Mouse (Mus musculus) adipocyte (in vitro differentiated cells): Measurements from ENCODE around the gene Birc6.
"Not testable (repeated sequence)": the region's sequence is repeated elsewhere in the genome, so short reads cannot be mapped to it uniquely, and the experiment has no call there.

Experiments
- DNase-seq: peaks from one replicate; pipeline ENCODE4 v3.0.0-alpha.2; 2016; ENCODE audit warnings: low spot score

The Birc6 gene

GRCm38 (mm10) chr17:74564151-74564550, 36.1 kb downstream of the Birc6 start:
- DNase-seq = no peak

DNA sequence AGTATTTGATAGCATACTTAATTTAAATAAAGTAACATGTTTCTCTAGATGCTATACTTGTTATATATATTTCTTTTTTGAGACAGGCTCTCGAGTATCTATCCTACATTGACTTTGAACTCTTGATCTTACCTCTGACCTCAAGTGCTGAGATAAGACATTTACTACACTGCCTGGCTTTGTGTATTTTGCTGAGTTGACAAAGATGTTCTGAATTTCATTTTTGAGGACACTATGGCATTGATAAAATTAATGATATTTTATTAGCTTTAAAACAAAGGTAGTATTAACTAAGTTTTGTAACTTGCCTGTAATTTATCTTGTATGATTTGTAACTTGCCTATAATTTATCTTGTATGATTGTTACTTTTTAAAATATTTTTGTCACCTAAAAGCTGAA, 41.1 kb downstream of the Birc6 start:
- DNase-seq = no peak

DNA sequence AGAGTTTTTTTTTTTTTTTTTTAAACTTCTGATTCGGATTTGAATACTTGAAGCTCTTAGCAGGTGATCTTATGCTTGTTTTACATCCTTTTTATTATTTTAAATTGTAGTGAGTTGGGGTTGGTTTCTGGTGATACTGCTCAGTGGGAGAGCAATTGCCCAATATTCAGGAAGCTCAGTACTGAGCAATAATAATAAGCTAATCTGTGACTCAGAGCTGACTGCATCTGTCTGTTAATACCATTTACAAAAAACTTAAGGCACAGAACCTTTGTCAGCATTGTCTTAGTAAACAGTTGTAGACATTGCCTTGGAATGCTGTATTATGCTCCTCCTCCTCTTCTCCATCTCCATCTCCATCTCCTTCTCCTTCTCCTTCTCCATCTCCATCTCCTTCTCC, 42.5 kb downstream of the Birc6 start:
- no peak for DNase-seq

- DNase-seq = no peak
These were observed 49.1 kb downstream of the Birc6 start for GRCm38 (mm10) chr17:74577173-74577572.

- DNase-seq = no peak
These were observed 51.5 kb downstream of the Birc6 start for GRCm38 (mm10) chr17:74579586-74579985.

- DNase-seq = peak; percentile 18
These were observed 52.6 kb downstream of the Birc6 start for GRCm38 (mm10) chr17:74580738-74581137.

DNA sequence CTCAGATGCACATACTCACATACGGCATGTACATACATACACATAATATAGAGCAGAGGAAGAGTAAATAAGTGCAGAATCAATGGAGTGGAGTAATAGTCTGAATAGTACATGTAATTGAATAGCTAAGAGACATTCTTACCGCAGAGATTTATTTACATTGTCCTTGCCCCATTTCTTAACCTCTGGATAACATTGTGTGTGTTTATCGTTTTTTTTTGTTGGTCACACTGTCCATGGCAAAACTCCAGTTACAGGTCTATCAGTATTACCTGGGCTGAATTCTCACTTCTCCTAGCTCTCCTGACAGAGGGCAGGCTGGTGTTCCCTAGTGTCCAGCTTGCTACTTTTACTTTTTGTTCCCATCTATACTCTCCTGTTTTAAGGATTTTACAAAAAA, 58.7 kb downstream of the Birc6 start:
- DNase-seq = no peak

DNA sequence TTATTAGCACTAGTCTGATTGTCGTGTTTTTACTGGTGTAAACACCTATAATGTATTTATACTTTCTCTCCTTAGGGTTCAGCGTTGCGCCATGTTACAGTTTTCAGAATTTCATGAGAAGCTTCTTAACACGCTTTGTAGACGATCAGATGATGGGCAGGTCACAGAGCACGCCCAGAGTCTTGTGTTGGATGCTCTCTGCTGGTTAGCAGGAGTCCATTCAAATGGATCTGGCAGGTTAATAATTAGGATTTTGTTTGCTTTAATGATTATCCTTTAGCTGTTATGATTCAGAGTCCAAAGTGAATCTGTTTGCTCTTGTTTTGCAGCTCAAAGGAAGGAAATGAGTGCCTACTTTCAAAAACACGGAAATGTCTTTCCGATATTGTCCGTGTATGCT, 70.8 kb downstream of the Birc6 start:
- DNase-seq = no peak

GRCm38 (mm10) chr17:74599396-74599795, 71.3 kb downstream of the Birc6 start:
- DNase-seq = no peak

DNA sequence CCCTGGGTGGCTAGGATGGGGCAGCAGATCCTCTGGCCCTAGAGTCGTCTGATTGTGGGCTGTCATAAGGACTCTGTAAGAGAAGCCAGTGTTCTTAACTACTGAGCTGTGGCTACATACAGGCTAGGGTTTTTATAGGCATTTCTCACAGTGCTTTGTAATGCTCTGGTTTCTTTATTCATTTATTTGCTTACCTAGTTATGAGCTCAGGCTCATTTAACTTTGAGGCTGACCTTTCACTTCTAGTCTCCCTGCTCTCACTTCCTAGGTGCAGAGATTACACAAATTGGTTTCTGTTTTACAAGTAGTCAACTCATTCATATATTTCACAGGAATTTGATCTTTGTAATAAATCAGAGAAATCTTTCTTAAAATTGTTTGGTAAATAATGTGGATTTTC, 73.1 kb downstream of the Birc6 start:
- no peak for DNase-seq

GRCm38 (mm10) chr17:74630798-74631197, 102.7 kb downstream of the Birc6 start:
- peak; percentile 63 for DNase-seq

DNA sequence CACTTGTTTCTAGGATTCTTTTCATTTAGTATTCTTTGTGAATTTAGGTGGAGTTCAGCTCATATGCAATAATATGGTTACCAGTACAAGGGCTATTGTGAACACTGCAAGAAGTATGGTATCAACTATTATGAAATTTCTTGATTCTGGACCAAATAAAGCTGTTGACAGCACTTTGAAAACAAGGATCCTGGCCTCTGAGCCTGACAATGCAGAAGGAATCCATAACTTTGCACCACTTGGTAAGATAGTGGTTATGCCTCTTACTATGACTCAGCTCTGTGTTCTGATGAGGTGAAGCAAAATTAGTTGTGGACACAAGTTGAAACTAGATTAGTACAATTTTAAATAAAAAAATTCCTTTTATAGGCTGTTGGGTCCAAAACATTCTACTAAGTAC, 114.3 kb downstream of the Birc6 start:
- DNase-seq = peak; percentile 64

DNA sequence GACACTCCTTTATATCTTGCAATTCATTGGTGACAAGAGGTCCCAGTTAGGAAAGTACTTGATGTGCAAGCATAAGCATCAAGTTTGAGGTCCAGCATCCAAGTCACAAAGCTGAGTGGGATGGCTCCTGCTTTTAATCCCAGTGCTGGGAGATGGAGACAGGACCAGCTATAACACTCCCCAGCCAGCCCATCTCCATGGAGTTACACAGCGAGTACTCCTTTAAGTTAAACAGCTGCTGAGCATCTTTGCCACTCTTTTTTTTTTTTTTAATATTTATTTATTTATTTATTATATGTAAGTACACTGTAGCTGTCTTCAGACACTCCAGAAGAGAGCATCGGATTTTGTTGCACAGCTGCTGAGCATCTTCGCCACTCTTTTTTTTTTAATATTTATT, 130.3 kb downstream of the Birc6 start:
- DNase-seq = no peak

DNA sequence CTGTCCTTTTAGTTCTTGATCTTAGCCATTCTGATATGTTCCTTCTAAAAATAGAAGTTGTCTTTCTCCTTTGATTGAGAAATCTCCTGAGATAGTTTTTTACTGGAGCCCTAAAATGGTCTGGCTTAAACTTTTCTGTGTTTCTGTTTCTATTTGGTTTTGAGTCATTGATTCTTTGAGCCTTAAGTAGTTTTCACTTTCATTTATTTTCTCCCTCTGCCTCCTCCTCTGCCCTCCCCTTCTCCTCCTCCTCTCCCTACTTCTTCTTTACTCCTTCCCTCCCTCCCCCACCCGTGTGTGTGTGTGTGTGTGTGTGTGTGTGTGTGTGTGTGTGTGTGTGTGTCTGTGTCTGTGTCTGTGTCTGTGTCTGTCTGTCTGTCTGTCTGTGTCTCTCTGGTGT, 139.9 kb downstream of the Birc6 start:
- peak; percentile 32 for DNase-seq

GRCm38 (mm10) chr17:74670031-74670430, 141.9 kb downstream of the Birc6 start:
- no peak for DNase-seq

GRCm38 (mm10) chr17:74672446-74672845, 144.4 kb downstream of the Birc6 start:
- DNase-seq = no peak

GRCm38 (mm10) chr17:74673251-74673650, 145.2 kb downstream of the Birc6 start:
- peak; percentile 70 for DNase-seq

DNA sequence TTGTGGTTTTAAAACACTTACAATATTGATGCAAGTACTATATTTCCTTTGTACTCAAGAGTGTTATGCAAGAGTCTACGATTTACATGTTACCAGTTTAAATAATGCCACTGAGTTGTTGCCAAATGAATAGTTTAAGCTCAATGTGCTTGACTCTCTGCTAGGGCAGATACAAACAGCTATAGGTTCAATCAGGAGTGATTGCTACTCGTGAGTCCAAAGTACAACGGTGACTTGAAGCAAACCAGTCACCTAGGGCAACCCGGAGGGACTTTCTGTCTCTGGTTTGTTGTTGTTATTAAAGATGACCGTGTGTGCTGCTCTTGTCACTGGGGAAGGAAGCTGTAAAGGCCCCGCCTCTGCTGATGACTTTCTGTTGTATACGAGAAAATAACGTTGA, 150.0 kb downstream of the Birc6 start:
- DNase-seq = no peak

DNA sequence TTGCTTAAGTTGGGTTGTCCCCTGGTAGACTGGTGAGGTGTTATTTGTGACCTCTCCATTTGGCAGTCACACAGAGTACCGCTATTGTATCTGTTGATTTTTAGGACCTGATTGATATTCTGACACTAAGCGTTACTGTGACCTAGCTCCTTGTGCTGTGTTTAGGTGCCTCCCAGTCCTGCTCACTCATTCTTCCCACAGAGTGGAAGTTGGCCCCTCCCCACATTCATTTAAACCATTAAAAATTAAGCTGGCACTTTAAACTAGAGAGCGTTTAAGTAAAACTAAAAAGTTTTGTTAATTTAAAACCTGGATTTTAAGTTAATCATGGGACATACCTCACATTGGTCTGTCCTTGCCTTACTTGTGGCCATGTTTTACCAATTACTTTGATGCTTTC, 156.8 kb downstream of the Birc6 start:
- DNase-seq = no peak

DNA sequence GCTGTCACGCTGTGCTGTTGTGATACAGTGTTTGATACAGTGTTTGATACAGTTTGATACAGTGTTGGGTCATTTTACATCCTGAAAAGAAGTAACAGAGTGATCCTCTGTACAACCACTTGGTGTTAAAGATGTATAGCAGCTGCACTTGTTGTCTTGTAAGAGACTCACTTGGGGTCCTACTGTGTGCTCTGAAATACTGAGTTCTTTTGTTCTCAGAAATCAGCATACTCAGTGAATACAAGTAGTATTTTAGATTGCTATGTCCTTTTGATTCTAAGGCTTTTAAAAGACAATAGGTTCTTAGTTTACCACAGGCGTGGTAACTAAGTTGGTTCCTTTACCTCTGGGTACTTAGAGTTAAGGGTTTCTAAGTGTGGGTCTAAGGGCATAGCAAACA, 160.5 kb downstream of the Birc6 start:
- DNase-seq = no peak

GRCm38 (mm10) chr17:74689406-74689805, 161.3 kb downstream of the Birc6 start:
- no peak for DNase-seq

GRCm38 (mm10) chr17:74701661-74702060, 173.6 kb downstream of the Birc6 start:
- not testable (repeated sequence) for DNase-seq

- no peak for DNase-seq
These were observed 177.4 kb downstream of the Birc6 start for GRCm38 (mm10) chr17:74705480-74705879.

GRCm38 (mm10) chr17:74706593-74706992, 178.5 kb downstream of the Birc6 start:
- no peak for DNase-seq

GRCm38 (mm10) chr17:74707637-74708152, 179.6 kb downstream of the Birc6 start:
- no peak for DNase-seq
